Mouse (Mus musculus) midbrain, embryonic 13.5 days (tissue): ENCODE measurements around the gene St6galnac5. TPM values are rescaled to one million over a fixed set of nuclear protein-coding genes. Genes with fewer than 3 reads are reported as not detected.

ENCODE experiments used
- ATAC-seq: fragments of 200-750 bp; cut with Nextera tagmentation; 2 replicates; pipeline ENCODE4 v1.8.0; 2017; ENCODE audit warnings: mild to moderate bottlenecking, moderate TSS enrichment, moderate library complexity
- H3K27ac ChIP-seq: fragments of 300-500 bp; sonication (generic); 2 replicates; pipeline ENCODE4 v1.5.1; 2015; ENCODE audit warnings: inconsistent platforms, mild to moderate bottlenecking, moderate library complexity
- H3K27me3 ChIP-seq: fragments of 300-500 bp; sonication (generic); 2 replicates; pipeline ENCODE4 v1.6.1; 2015; ENCODE audit warnings: mild to moderate bottlenecking, inconsistent platforms
- H3K36me3 ChIP-seq: fragments of 300-500 bp; sonication (generic); 2 replicates; pipeline ENCODE4 v1.6.1; 2015; ENCODE audit warnings: mild to moderate bottlenecking, inconsistent platforms
- H3K4me1 ChIP-seq: fragments of 300-500 bp; sonication (generic); replicated peaks from 2 replicates; pipeline ENCODE4 v1.6.1; 2015; ENCODE audit warnings: inconsistent platforms
- H3K4me2 ChIP-seq: fragments of 300-500 bp; sonication (generic); replicated peaks from 2 replicates; pipeline ENCODE4 v1.6.1; 2015; ENCODE audit warnings: moderate library complexity, mild to moderate bottlenecking, inconsistent platforms
- H3K4me3 ChIP-seq: fragments of 300-500 bp; sonication (generic); replicated peaks from 2 replicates; pipeline ENCODE4 v1.5.1; 2015; ENCODE audit warnings: mild to moderate bottlenecking, inconsistent platforms
- H3K9ac ChIP-seq: fragments of 300-500 bp; sonication (generic); replicated peaks from 2 replicates; pipeline ENCODE4 v1.6.1; 2015; ENCODE audit warnings: mild to moderate bottlenecking, inconsistent platforms
- H3K9me3 ChIP-seq: fragments of 300-500 bp; sonication (generic); 2 replicates; pipeline ENCODE4 v1.6.1; 2016; ENCODE audit warnings: mild to moderate bottlenecking, inconsistent platforms
- WGBS: fragments of 180-500 bp; shearing (Covaris S2); methylation state at CpG from one replicate; pipeline ENCODE4 v1.1.7; 2015; 5-methylcytosine and 5-hydroxymethylcytosine counted together
- polyA plus RNA-seq: library from polyadenylated mRNA; unstranded; fragments of >200 nt; fragmentation: Nextera tagmentation; extraction: Ambion mirVana; gene quantifications from 2 replicates; pipeline ENCODE4 v1.2.1, GENCODE M21; 2015

The St6galnac5 gene
- polyA plus RNA-seq, 1 experiment from 2014 or later, result 17.8 TPM

DNA sequence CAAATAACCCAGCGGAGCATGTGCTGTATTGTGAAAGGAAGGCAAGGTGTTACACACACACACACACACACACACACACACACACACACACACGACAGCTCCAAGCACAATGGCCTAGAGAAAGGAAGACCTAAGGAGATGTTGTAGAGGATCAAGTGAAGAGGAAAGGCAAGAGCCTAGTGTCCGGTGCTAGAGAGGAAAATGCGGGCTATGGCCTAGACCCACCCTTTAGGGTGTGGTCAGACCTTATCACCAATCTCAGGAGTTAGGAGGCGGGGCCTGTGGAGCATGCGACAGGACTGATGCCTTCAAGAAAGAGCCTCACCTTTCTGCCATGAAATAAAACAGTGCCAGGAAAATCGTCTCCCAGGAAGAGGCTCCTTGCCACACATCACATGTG lies 33.5 kb downstream of the St6galnac5 start:
- no peak for ATAC-seq
- 86% methylated on average over 7 of the region's 7 CpGs for WGBS
- Histone ChIP-seq H3K4me3 (no peak overlapping the region), H3K27me3 (no peaks in the 10 kb centered on the region), H3K4me2 (no peak overlapping the region), H3K9me3 (no peaks in the 10 kb centered on the region), H3K4me1 (peaks cover 9% of the 10 kb centered on the region; the same call in 1 of the 2 replicates), H3K27ac (no peak overlapping the region), H3K9ac (no peak overlapping the region), H3K36me3 (no peaks in the 10 kb centered on the region)

DNA sequence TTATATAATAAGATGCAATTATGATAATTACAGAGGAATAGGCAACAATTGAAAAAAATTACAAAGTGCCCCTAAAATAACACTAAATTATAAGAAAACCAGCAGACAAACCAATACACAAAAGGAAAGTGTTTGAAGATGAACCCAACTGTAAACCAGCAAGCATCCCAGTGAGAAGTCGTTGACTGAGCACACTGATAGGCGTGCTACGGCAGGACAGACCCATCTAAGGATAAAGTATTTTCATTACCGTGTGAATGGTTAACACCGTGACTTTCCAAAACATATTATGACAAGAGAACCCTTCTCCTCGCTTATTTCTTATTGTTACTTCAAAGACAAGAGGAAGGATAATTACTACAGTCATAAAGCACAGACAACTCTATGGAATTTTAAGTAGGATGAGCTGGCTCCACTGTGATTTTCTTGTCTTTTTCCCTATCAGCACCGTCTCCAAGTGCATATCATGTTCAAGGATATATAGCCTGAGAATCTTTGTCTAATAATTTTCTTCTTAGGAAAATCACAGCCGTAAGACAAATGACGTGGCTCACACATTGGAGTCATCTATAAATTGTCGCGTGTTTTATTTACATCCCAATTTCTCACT lies 34.9 kb downstream of the St6galnac5 start:
- no peaks in the 10 kb centered on the region for H3K27me3 ChIP-seq
- H3K4me2 ChIP-seq, result no peak overlapping the region
- H3K4me3 ChIP-seq, result no peak overlapping the region
- no peaks in the 10 kb centered on the region for H3K36me3 ChIP-seq
- H3K9me3 ChIP-seq, result no peaks in the 10 kb centered on the region
- no peak for ATAC-seq
- 76% methylated on average over 11 of the region's 11 CpGs for WGBS
- H3K27ac ChIP-seq, result no peak overlapping the region
- H3K9ac ChIP-seq, result no peak overlapping the region
- peaks cover 16% of the 10 kb centered on the region; the same call in 1 of the 2 replicates for H3K4me1 ChIP-seq

GRCm38 (mm10) chr3:152944766-152945165 lies 37.3 kb downstream of the St6galnac5 start:
- Histone ChIP-seq H3K9me3 (no peaks in the 10 kb centered on the region), H3K27ac (no peak overlapping the region), H3K36me3 (no peaks in the 10 kb centered on the region), H3K4me1 (peaks cover 16% of the 10 kb centered on the region; the same call in 1 of the 2 replicates), H3K9ac (no peak overlapping the region), H3K27me3 (no peaks in the 10 kb centered on the region), H3K4me3 (no peak overlapping the region), H3K4me2 (no peak overlapping the region)
- ATAC-seq, result no peak
- 72% methylated on average over 3 of the region's 3 CpGs for WGBS

- 48% methylated on average over 11 of the region's 11 CpGs for WGBS
- no peaks in the 10 kb centered on the region for H3K9me3 ChIP-seq
- H3K9ac ChIP-seq, result no peak overlapping the region
- ATAC-seq, result 0 out of 2 replicates have a peak, but pooled peaks have one; percentile 24
- H3K27ac ChIP-seq, result no peak overlapping the region
- H3K4me2 ChIP-seq, result no peak overlapping the region
- peaks cover 16% of the 10 kb centered on the region; the same call in 1 of the 2 replicates for H3K4me1 ChIP-seq
- H3K27me3 ChIP-seq, result no peaks in the 10 kb centered on the region
- no peak overlapping the region for H3K4me3 ChIP-seq
- no peaks in the 10 kb centered on the region for H3K36me3 ChIP-seq
Measured at GRCm38 (mm10) chr3:152942985-152943384, 39.1 kb downstream of the St6galnac5 start.

DNA sequence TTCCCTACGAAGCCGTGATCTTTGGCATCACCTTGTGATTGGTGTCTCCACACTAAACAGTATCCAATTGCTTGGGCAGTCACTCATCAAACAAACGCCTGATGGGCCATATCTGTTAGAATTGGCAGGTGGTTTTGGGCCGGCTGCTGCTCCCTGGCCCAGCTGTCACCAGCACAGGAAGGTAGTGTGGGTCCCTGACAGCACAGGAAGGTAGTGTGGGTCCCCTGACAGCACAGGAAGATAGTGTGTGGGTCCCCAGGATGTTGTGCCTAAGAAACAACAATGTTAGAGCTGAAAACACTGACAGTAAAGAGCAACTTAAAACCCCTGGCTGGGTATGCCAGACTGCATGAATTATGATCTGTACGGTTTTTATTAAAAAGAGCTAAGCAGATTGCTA lies 40.4 kb downstream of the St6galnac5 start:
- peaks cover 11% of the 10 kb centered on the region; the same call in 1 of the 2 replicates for H3K4me1 ChIP-seq
- no peak overlapping the region for H3K9ac ChIP-seq
- H3K9me3 ChIP-seq, result no peaks in the 10 kb centered on the region
- H3K27ac ChIP-seq, result no peak overlapping the region
- no peak overlapping the region for H3K4me2 ChIP-seq
- ATAC-seq, result no peak
- WGBS, result 87% methylated on average over 5 of the region's 5 CpGs
- no peaks in the 10 kb centered on the region for H3K27me3 ChIP-seq
- no peak overlapping the region for H3K4me3 ChIP-seq
- no peaks in the 10 kb centered on the region for H3K36me3 ChIP-seq

DNA sequence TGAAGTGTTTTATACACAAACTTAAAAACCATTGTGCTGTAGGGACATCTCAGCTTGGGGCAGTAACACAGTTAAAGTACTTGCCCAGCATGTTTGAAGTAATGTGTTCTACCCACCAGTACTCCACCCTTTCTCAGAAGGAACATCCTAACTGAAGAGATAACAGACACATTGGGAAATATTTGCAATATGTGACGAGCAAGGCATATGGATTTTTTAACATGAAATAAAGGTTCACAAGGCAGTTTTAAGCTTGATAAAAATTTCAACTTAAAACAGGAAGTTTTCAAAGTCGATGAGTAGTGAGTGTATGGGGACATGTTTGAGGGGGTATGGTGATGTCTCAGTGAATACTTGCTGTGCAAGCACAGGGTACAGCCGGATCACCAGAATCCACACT lies 45.7 kb downstream of the St6galnac5 start:
- no peak overlapping the region for H3K4me2 ChIP-seq
- H3K4me1 ChIP-seq, result no peaks in the 10 kb centered on the region
- no peak for ATAC-seq
- H3K27me3 ChIP-seq, result no peaks in the 10 kb centered on the region
- no peak overlapping the region for H3K27ac ChIP-seq
- 91% methylated on average over 3 of the region's 3 CpGs for whole genome bisulfite sequencing
- H3K4me3 ChIP-seq, result no peak overlapping the region
- no peaks in the 10 kb centered on the region for H3K9me3 ChIP-seq
- H3K9ac ChIP-seq, result no peak overlapping the region
- H3K36me3 ChIP-seq, result no peaks in the 10 kb centered on the region

- Histone ChIP-seq H3K27ac (no peak overlapping the region), H3K9ac (no peak overlapping the region), H3K4me3 (no peak overlapping the region), H3K9me3 (no peaks in the 10 kb centered on the region), H3K27me3 (no peaks in the 10 kb centered on the region), H3K36me3 (no peaks in the 10 kb centered on the region), H3K4me2 (no peak overlapping the region), H3K4me1 (peaks cover 9% of the 10 kb centered on the region; the same call in 1 of the 2 replicates)
- no peak for ATAC-seq
- 98% methylated on average over 3 of the region's 3 CpGs for WGBS
Measured at GRCm38 (mm10) chr3:152933737-152934136, 48.3 kb downstream of the St6galnac5 start.

DNA sequence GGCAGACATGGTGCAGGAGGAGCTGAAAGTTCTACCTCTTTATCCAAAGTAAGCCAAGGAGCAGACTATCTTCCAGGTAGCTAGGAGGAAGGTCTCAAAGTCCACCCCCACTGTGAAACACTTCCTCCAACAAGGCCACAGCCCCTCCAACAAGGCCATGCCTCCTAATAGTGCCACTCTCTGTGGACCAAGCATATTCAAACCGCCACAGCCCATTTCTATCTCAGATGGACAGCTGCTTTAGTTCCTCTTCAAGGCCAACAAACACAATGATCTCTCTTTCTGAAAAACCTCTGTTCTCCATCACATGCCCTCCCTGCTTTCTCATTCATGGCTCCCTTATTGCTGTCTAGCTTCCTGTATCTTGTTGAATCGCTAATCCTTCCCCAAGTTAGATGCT lies 49.5 kb downstream of the St6galnac5 start:
- Histone ChIP-seq H3K4me3 (no peak overlapping the region), H3K27ac (no peak overlapping the region), H3K4me2 (no peak overlapping the region), H3K4me1 (peaks cover 21% of the 10 kb centered on the region; the same call in 1 of the 2 replicates), H3K27me3 (no peaks in the 10 kb centered on the region), H3K9me3 (no peaks in the 10 kb centered on the region), H3K9ac (no peak overlapping the region), H3K36me3 (no peaks in the 10 kb centered on the region)
- no peak for ATAC-seq
- WGBS, result 93% methylated on average over 2 of the region's 2 CpGs

DNA sequence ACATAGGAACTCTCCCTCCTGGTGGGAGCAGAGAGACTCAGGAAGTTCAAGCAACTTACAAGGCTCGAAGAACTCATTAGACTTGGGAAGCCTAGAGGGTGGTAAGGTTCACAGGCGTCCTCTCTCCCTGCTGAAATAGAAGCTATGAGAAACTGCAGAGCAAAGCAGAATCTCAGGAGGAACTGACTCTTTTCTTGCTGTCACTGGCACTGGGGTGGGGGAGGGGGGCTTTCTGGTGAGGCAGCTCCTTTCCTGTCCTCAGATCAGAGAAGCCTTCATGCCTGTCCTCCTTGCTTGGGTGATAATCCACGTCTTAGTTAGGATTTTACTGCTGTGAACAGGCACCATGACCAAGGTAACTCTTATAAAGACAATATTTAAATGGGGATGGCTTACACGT lies 50.0 kb downstream of the St6galnac5 start:
- Histone ChIP-seq H3K4me1 (peaks cover 25% of the 10 kb centered on the region; the same call in 1 of the 2 replicates), H3K36me3 (no peaks in the 10 kb centered on the region), H3K27ac (no peak overlapping the region), H3K9ac (no peak overlapping the region), H3K4me3 (no peak overlapping the region), H3K4me2 (no peak overlapping the region), H3K27me3 (no peaks in the 10 kb centered on the region), H3K9me3 (no peaks in the 10 kb centered on the region)
- ATAC-seq, result no peak
- WGBS, result 65% methylated on average over 4 of the region's 4 CpGs

- Histone ChIP-seq H3K36me3 (no peaks in the 10 kb centered on the region), H3K4me1 (peaks cover 27% of the 10 kb centered on the region; the same call in 1 of the 2 replicates), H3K9me3 (no peaks in the 10 kb centered on the region), H3K27me3 (no peaks in the 10 kb centered on the region), H3K9ac (no peak overlapping the region), H3K4me2 (no peak overlapping the region), H3K27ac (no peak overlapping the region), H3K4me3 (no peak overlapping the region)
- ATAC-seq, result no peak
- 78% methylated on average over 3 of the region's 3 CpGs for WGBS
Measured at GRCm38 (mm10) chr3:152931354-152931753, 50.7 kb downstream of the St6galnac5 start.

- Histone ChIP-seq H3K9ac (no peak overlapping the region), H3K9me3 (no peaks in the 10 kb centered on the region), H3K27ac (no peak overlapping the region), H3K36me3 (no peaks in the 10 kb centered on the region), H3K27me3 (no peaks in the 10 kb centered on the region), H3K4me1 (peaks cover 27% of the 10 kb centered on the region; the same call in 1 of the 2 replicates), H3K4me2 (no peak overlapping the region), H3K4me3 (no peak overlapping the region)
- WGBS, result 82% methylated on average over 7 of the region's 7 CpGs
- ATAC-seq, result no peak
Measured at GRCm38 (mm10) chr3:152929788-152930281, 52.2 kb downstream of the St6galnac5 start.

DNA sequence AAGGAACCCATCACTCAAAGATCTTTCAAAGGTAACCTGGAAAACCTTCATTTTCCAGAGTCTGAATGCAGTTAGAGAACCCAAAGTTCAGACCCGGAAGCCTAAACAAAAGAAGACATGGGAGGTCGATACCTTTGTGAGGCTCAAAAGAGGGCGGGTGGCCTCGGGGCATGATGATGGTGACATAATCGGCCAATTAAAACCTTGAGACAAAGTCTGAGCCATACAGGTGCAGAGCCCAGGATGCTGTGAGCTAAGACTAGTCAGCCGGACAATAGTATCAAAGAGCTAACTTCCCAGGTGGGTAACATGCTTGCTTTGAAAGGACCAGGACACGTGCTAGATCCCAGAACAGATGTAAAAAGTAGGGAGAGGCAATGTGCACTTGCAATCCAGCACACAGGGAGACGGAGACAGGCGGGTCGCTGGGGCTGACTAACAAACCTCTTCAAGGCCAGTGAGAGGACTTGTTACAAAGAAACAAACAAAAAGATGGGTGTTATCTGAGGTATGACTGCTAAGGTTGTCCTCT lies 52.7 kb downstream of the St6galnac5 start:
- no peaks in the 10 kb centered on the region for H3K36me3 ChIP-seq

More for the DNA sequence above, 52.7 kb downstream of the St6galnac5 start:
- Histone ChIP-seq H3K4me3 (no peak overlapping the region), H3K27me3 (no peaks in the 10 kb centered on the region), H3K27ac (no peak overlapping the region), H3K9me3 (no peaks in the 10 kb centered on the region), H3K9ac (no peak overlapping the region), H3K4me2 (no peak overlapping the region), H3K4me1 (peaks cover 27% of the 10 kb centered on the region; the same call in 1 of the 2 replicates)
- 74% methylated on average over 10 of the region's 10 CpGs for WGBS
- ATAC-seq, result no peak
